Mouse (Mus musculus) retina, embryonic 14.5 days (tissue): ENCODE measurements around the gene Mgat4a.

Source experiments
- DNase-seq: peaks from one replicate; pipeline ENCODE4 v3.0.0-alpha.2; 2015; ENCODE audit warnings: low spot score

The Mgat4a gene

GRCm38 (mm10) chr1:37540810-37541658, at the start of gene Mgat4a:
Mgat4a (minus strand) TSS chr1:37541016.
- DNase-seq: peak; percentile 94

GRCm38 (mm10) chr1:37585809-37586480, 45.1 kb upstream of the Mgat4a start:
- DNase-seq: no peak

- DNase-seq: no peak
Observed at GRCm38 (mm10) chr1:37583795-37584464, 43.1 kb upstream of the Mgat4a start.

- DNase-seq: no peak
Observed at GRCm38 (mm10) chr1:37583167-37583566, 42.4 kb upstream of the Mgat4a start.

- DNase-seq: no peak
Observed at GRCm38 (mm10) chr1:37579686-37580085, 38.9 kb upstream of the Mgat4a start.

- no peak for DNase-seq
Observed at GRCm38 (mm10) chr1:37572528-37573272, 31.9 kb upstream of the Mgat4a start.

GRCm38 (mm10) chr1:37568379-37568778, 27.6 kb upstream of the Mgat4a start:
- no peak for DNase-seq

GRCm38 (mm10) chr1:37566754-37567153, 25.9 kb upstream of the Mgat4a start:
- DNase-seq: no peak

GRCm38 (mm10) chr1:37566344-37566743, 25.5 kb upstream of the Mgat4a start:
- no peak for DNase-seq

GRCm38 (mm10) chr1:37565396-37565795, 24.6 kb upstream of the Mgat4a start:
- no peak for DNase-seq

- DNase-seq: no peak
Observed at GRCm38 (mm10) chr1:37561955-37562354, 21.1 kb upstream of the Mgat4a start.

- DNase-seq: no peak
Observed at GRCm38 (mm10) chr1:37560356-37560755, 19.5 kb upstream of the Mgat4a start.

- no peak for DNase-seq
Observed at GRCm38 (mm10) chr1:37551986-37552385, 11.2 kb upstream of the Mgat4a start.

- DNase-seq: no peak
Observed at GRCm38 (mm10) chr1:37549501-37549900, 8.7 kb upstream of the Mgat4a start.

GRCm38 (mm10) chr1:37546398-37547051, 5.7 kb upstream of the Mgat4a start:
- DNase-seq: no peak

GRCm38 (mm10) chr1:37544251-37544650, 3.4 kb upstream of the Mgat4a start:
- no peak for DNase-seq

GRCm38 (mm10) chr1:37543057-37543456, 2.2 kb upstream of the Mgat4a start:
- DNase-seq: no peak

GRCm38 (mm10) chr1:37539968-37540809, 627 bp downstream of the Mgat4a start:
- peak; percentile 9 for DNase-seq

GRCm38 (mm10) chr1:37534532-37535108, 6.2 kb downstream of the Mgat4a start:
- no peak for DNase-seq

- no peak for DNase-seq
Observed at GRCm38 (mm10) chr1:37533181-37533580, 7.6 kb downstream of the Mgat4a start.
